Mouse (Mus musculus) CD4-positive, CD25-positive, alpha-beta regulatory T cell, adult 9 weeks (primary cell): ENCODE measurements around the gene Dpep1. TPM values are rescaled to one million over a fixed set of nuclear protein-coding genes. Genes with fewer than 3 reads are reported as not detected.

Experiments used
- polyA plus RNA-seq: library from polyadenylated mRNA; unstranded; fragments of 100-300 nt; shearing (Covaris generic); gene quantifications from one replicate; pipeline ENCODE4 v1.2.1, GENCODE M21; 2017

Gene Dpep1
- not detected for polyA plus RNA-seq

DNA sequence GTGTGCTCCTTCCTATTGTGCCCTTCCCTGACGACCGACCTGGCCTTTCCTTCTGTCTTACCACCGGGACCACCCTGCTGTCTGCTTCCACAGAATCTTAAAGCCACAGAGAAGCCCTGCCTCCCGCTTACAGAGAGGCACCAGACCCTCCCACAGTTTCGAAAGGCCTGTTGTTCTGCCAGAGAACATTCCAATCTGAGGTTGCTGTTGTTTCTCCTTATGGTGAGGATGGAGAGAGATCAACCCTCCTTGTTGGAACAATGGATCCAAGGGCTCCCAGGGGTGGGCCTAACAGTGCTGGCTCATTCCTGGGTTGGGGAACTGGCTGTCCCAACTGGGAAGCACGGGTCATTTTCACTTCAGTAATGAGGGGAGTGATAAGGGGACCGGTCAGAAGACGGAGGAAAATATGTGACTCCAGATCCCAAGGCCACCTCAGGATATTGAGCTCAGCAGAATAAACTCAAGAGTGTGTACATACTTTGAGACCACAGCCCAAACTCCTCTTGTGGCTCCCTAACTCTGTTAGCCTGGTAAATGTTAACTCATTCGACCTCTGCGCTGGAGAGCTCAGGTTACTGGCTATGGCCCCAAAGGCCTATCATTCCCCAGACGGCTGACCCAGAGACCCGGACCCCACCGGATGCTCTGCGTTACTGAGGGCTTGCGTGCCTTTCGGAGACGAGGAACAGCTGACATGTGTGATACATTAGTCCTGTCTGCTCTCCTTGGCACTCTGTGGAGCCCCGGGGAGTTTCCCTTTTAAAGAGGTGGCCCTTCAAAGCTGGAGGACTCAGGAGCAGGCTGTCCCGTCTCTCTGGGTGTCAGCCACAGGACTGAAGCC, at the start of gene Dpep1:
TSS of gene Dpep1 (plus strand) at position 677 of the 844 bp plus-strand sequence.

GRCm38 (mm10) chr8:123157888-123158465, 28.1 kb upstream of the Dpep1 start, which contains the start of gene Sult5a1:
Gene Sult5a1, minus strand, starts transcription at chr8:123158315.

GRCm38 (mm10) chr8:123212321-123213117, 26.5 kb downstream of the Dpep1 start, which contains the start of the genes Chmp1a and Spata33:
Gene Chmp1a, minus strand, starts transcription at chr8:123212763.
Gene Spata33, plus strand, starts transcription at chr8:123212832.

GRCm38 (mm10) chr8:123224278-123225266, 38.5 kb downstream of the Dpep1 start, which contains the start of gene Cdk10:
Gene Cdk10, plus strand, starts transcription at chr8:123224842.

GRCm38 (mm10) chr8:123235520-123236497, 49.8 kb downstream of the Dpep1 start, which contains the start of gene Spata2l:
Gene Spata2l, minus strand, starts transcription at chr8:123236233.

Other genes with a start within 250 kb of the Dpep1 start
- gene Ankrd11, start 144.0 kb upstream of the Dpep1 start, polyA plus RNA-seq, result 54.3 TPM
- gene Spg7, start 123.3 kb upstream of the Dpep1 start, polyA plus RNA-seq, result 11.0 TPM
- 960 TPM for gene Rpl13, start 83.9 kb upstream of the Dpep1 start, polyA plus RNA-seq
- 1.5 TPM for gene Cpne7, start 68.9 kb upstream of the Dpep1 start, polyA plus RNA-seq
- gene Sult5a1, start 27.9 kb upstream of the Dpep1 start, polyA plus RNA-seq, result not detected
- gene Chmp1a, start 26.5 kb downstream of the Dpep1 start, polyA plus RNA-seq, result 264 TPM
- not detected for gene Spata33, start 26.6 kb downstream of the Dpep1 start, polyA plus RNA-seq
- gene Cdk10, start 38.6 kb downstream of the Dpep1 start, polyA plus RNA-seq, result 26.3 TPM
- 6.6 TPM for gene Spata2l, start 50.0 kb downstream of the Dpep1 start, polyA plus RNA-seq
- 13.7 TPM for gene Zfp276, start 68.0 kb downstream of the Dpep1 start, polyA plus RNA-seq
- gene Vps9d1, start 68.1 kb downstream of the Dpep1 start, polyA plus RNA-seq, result 16.4 TPM
- 7.4 TPM for gene Fanca, start 132.3 kb downstream of the Dpep1 start, polyA plus RNA-seq
- not detected for gene Spire2, start 146.5 kb downstream of the Dpep1 start, polyA plus RNA-seq
- gene Tcf25, start 187.5 kb downstream of the Dpep1 start, polyA plus RNA-seq, result 356 TPM
- 0.07 TPM for gene Mc1r, start 220.9 kb downstream of the Dpep1 start, polyA plus RNA-seq
- gene Tubb3, start 225.2 kb downstream of the Dpep1 start, polyA plus RNA-seq, result 0.33 TPM
- gene Def8, start 237.3 kb downstream of the Dpep1 start, polyA plus RNA-seq, result 19.8 TPM